ENCODE assay signal across 8 mouse cellular contexts in genomic region chrX:167276953-167277352, GRCm38 (mm10). TPM values are rescaled to one million over a fixed set of nuclear protein-coding genes. Genes with fewer than 3 reads are reported as not detected.
DNase-seq lines count a peak whose midpoint lies in the region; ATAC-seq and TF ChIP-seq lines count a peak whose summit lies in the region.

No protein-coding gene starts in this region.

- peak; percentile 58 for DNase-seq in Muller cell, postnatal 12 days (ENCODE audit: inconsistent ontology term)
- peak; percentile 34 for DNase-seq in c-Kit-positive CD71-positive TER-119-positive erythroid progenitor cells, embryonic 14.5 days (ENCODE audit: low spot score)
- peak; percentile 78 for DNase-seq in hindbrain, postnatal 0 days (ENCODE audit: low spot score)
- peak; percentile 62 to 71 for DNase-seq in left cerebral cortex, adult 18-20 months (ENCODE audit: low spot score in 2 of 2)
- DNase-seq in lung, postnatal 36 days, result peak; percentile 75
- DNase-seq in right cerebral cortex, adult 2 months (ENCODE audit: low spot score in 2 of 2), result peak; percentile 68 to 72
- peak; percentile 27 for DNase-seq in urinary bladder, adult 2 months (ENCODE audit: low spot score)

- H3K9me3 ChIP-seq in hindbrain, postnatal 0 days (ENCODE audit: low read length), result no peaks in the 10 kb centered on the region

- no peak overlapping the region for H3K9ac ChIP-seq in hindbrain, postnatal 0 days (replicated peaks; ENCODE audit: low read length)

- peak; percentile 78 for TF ChIP-seq CTCF in hindbrain, postnatal 0 days (IDR thresholded peaks at IDR 0.05; ENCODE audit: low read depth)

- no peaks in the 10 kb centered on the region for H3K36me3 ChIP-seq in hindbrain, postnatal 0 days (ENCODE audit: insufficient read depth, low read length)

- WGBS in hindbrain, postnatal 0 days, result 24% methylated on average over 9 of the region's 9 CpGs

- ATAC-seq in frontal cortex, adult (ENCODE audit: low TSS enrichment), result peak; percentile 89
- peak; percentile 61; the same call in 1 of the 2 replicates for ATAC-seq in hindbrain, postnatal 0 days

- H3K27ac ChIP-seq in hindbrain, postnatal 0 days, result no peak overlapping the region

- no peak overlapping the region for H3K4me3 ChIP-seq in hindbrain, postnatal 0 days (ENCODE audit: low read length)

- H3K4me2 ChIP-seq in hindbrain, postnatal 0 days (ENCODE audit: low read depth, low read length), result no peak overlapping the region

- no peaks in the 10 kb centered on the region for H3K4me1 ChIP-seq in hindbrain, postnatal 0 days (ENCODE audit: insufficient read depth, low read length)

- no peaks in the 10 kb centered on the region for H3K27me3 ChIP-seq in hindbrain, postnatal 0 days (ENCODE audit: insufficient read depth, low read length)

RNA-seq across cellular contexts. Expression of gene Tlr8, which starts 12.8 kb away (rescaled TPM):
- 0.26 and 0.40 TPM in 2 replicates for total RNA-seq in hindbrain, postnatal 0 days (2014; rRNA removed)
- 0.10 and 0.28 TPM in 2 replicates for polyA plus RNA-seq in hindbrain, postnatal 0 days (2015; fragmentation: Nextera tagmentation; extraction: Ambion mirVana)
- total RNA-seq in left cerebral cortex, adult 18-20 months (2021), result under 1 TPM; 0.21 to 0.54 TPM
- polyA plus RNA-seq in urinary bladder, adult 2 months (2012; rRNA removed), result 1.9 TPM in 2 replicates

RNA-seq across cellular contexts. Expression of gene Tlr7, which starts 53.4 kb away (rescaled TPM):
- 1.2 and 2.1 TPM in 2 replicates for total RNA-seq in hindbrain, postnatal 0 days (2014; rRNA removed)
- 1.5 and 1.7 TPM in 2 replicates for polyA plus RNA-seq in hindbrain, postnatal 0 days (2015; fragmentation: Nextera tagmentation; extraction: Ambion mirVana)
- 1 to 10 TPM; 2.3 to 4.4 TPM for total RNA-seq in left cerebral cortex, adult 18-20 months (2021)
- polyA plus RNA-seq in urinary bladder, adult 2 months (2012; rRNA removed), result 2.7 and 4.3 TPM in 2 replicates

Comparison
In these comparisons a context has a peak if more than half of its experiments do, and no peak if none do; other contexts are left out.
1. DNase-seq: peak in every context shown above with its lines; median percentile 78 in hindbrain, postnatal 0 days; 75 in lung, postnatal 36 days; 70 in right cerebral cortex, adult 2 months; 66 in left cerebral cortex, adult 18-20 months; 58 in Muller cell, postnatal 12 days; 34 in c-Kit-positive CD71-positive TER-119-positive erythroid progenitor cells, embryonic 14.5 days; 27 in urinary bladder, adult 2 months.